Mouse (Mus musculus) heart, postnatal 0 days (tissue): ENCODE results near the gene Flnc.
A peak's percentile ranks its signal among the peaks of the same experiment; 100 is the strongest.

Experiments
- CTCF ChIP-seq: IDR thresholded peaks from 2 replicates; pipeline ENCODE4 v1.5.1; 2016; ENCODE audit warnings: antibody characterized with exemption, control low read depth, low read depth
- EP300 ChIP-seq: IDR thresholded peaks from 2 replicates; pipeline ENCODE4 v1.6.1; 2016; ENCODE audit warnings: antibody characterized with exemption, low read depth

DNA sequence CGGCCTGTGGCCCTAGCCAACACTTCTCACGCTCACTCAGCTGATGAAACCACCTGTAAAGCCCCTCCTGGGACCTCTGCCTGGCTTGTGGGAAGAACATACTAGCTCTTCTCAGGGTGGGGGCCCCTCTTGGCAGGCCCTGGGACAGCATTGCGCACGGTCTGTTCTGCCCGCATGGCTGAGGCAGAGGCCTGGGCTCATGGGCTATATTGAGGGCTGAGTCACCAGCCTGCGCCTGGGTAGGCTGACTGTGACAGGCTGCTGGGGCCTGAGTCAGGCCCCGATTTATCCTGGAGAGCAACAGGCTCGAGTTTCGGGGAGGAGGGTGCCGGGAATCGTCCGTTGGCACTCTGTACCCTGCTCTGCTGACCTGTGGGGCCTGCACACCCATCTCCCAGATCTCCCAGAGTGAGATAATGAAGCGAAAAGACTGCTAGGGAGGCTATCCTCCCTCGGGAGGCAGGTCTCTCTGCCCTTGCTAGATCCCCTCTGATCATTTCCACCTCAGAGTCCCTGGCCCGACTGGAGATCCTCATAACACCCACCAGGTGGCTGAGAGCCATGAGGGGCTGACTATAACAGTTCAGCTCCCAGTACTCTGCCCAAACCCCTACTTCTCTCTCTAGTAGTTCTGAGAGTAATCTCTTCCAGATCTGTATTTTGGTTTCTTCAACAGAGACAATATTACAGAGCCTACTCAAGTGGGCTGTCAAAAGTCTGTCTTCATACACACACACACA is 2.2 kb upstream of the Flnc start:
- peak; percentile 10; the same call in 1 of the 2 replicates for TF ChIP-seq CTCF
- no peak for TF ChIP-seq EP300
